Mouse (Mus musculus) liver, adult 2 months (tissue): Measurements from ENCODE around the gene Nasp. TPM values are rescaled to one million over a fixed set of nuclear protein-coding genes. Genes with fewer than 3 reads are reported as not detected.
"Not testable (repeated sequence)": the region's sequence is repeated elsewhere in the genome, so short reads cannot be mapped to it uniquely, and the experiment has no call there.

Experiments used
- DNase-seq: peaks from one replicate; pipeline ENCODE4 v3.0.0-alpha.2; 2011; ENCODE audit warnings: low read depth, low spot score; ENCODE audit errors: extremely low read depth
- H3K27ac ChIP-seq: fragments of 200-500 bp; replicated peaks from 2 replicates; pipeline ENCODE4 v1.5.1; 2012; ENCODE audit warnings: low read depth, mild to moderate bottlenecking, control low read depth, inconsistent platforms, low read length; ENCODE audit not compliant: insufficient read depth
- H3K27me3 ChIP-seq: fragments of 200-500 bp; 2 replicates; pipeline ENCODE4 v1.6.1; 2012; ENCODE audit warnings: mild to moderate bottlenecking, moderate library complexity, low read length, inconsistent platforms; ENCODE audit not compliant: control insufficient read depth, insufficient read depth
- H3K36me3 ChIP-seq: fragments of 200-500 bp; 2 replicates; pipeline ENCODE4 v1.6.1; 2012; ENCODE audit warnings: low read length, inconsistent platforms; ENCODE audit not compliant: control insufficient read depth, insufficient read depth
- H3K4me1 ChIP-seq: fragments of 200-500 bp; 2 replicates; pipeline ENCODE4 v1.6.1; 2011; ENCODE audit warnings: low read length; ENCODE audit not compliant: control insufficient read depth, insufficient read depth
- H3K4me3 ChIP-seq: fragments of 200-500 bp; 2 replicates; pipeline ENCODE4 v1.5.1; 2011; ENCODE audit warnings: low read depth, mild to moderate bottlenecking, control low read depth, low read length, moderate library complexity; ENCODE audit not compliant: insufficient read depth
- H3K79me2 ChIP-seq: fragments of 200-500 bp; 2 replicates; pipeline ENCODE4 v1.6.1; 2012; ENCODE audit warnings: inconsistent platforms, mild to moderate bottlenecking, low read length, moderate library complexity; ENCODE audit not compliant: control insufficient read depth, insufficient read depth
- H3K9ac ChIP-seq: fragments of 200-500 bp; 2 replicates; pipeline ENCODE4 v1.6.1; 2012; ENCODE audit warnings: low read depth, mild to moderate bottlenecking, control low read depth, inconsistent platforms, low read length
- CTCF ChIP-seq: fragments of 200-500 bp; IDR thresholded peaks from 2 replicates; pipeline ENCODE4 v1.5.1; 2011; ENCODE audit warnings: low read depth, low read length, control low read depth
- POLR2A ChIP-seq: fragments of 200-500 bp; IDR thresholded peaks from 2 replicates; pipeline ENCODE4 v1.6.1; 2011; ENCODE audit warnings: low read length, control low read depth; ENCODE audit not compliant: insufficient read depth; ENCODE audit errors: extremely low read depth
- WGBS: fragments of 180-500 bp; shearing (Covaris S2); methylation state at CpG from one replicate; pipeline ENCODE4 v1.1.7; 2018; 5-methylcytosine and 5-hydroxymethylcytosine counted together
- polyA plus RNA-seq: library from polyadenylated mRNA; depleted of rRNA; stranded (reverse); fragments of >200 nt; gene quantifications from 2 replicates; pipeline ENCODE4 v1.2.3, GENCODE M21; 2012; rRNA removed
- total RNA-seq: library from RNA; depleted of rRNA; stranded (reverse); fragments of >200 nt; gene quantifications from 2 replicates; pipeline ENCODE4 v1.2.3, GENCODE M21; 2014; rRNA removed

Gene Nasp
- total RNA-seq (11.1 and 12.4 TPM in 2 replicates), polyA plus RNA-seq (1.5 and 2.0 TPM in 2 replicates)

- DNase-seq, result peak; percentile 83
- Histone ChIP-seq H3K36me3 (no peaks in the 10 kb centered on the region), H3K9ac (peak within 1 kb of the TSS; percentile 95), H3K79me2 (peaks cover 10% of the 10 kb centered on the region; the same call in 1 of the 2 replicates), H3K4me1 (no peaks in the 10 kb centered on the region; the same call in 1 of the 2 replicates), H3K27ac (peak within 1 kb of the TSS; percentile 88), H3K4me3 (peak within 1 kb of the TSS; percentile 99), H3K27me3 (no peaks in the 10 kb centered on the region)
- TF ChIP-seq POLR2A (no peak), CTCF (no peak)
- WGBS, result 9% methylated on average over 23 of the region's 23 CpGs
Observed at GRCm38 (mm10) chr4:116627722-116628662, at the start of gene Nasp. TSS of gene Nasp (minus strand) at chr4:116627941.

GRCm38 (mm10) chr4:116676027-116676426, 48.3 kb upstream of the Nasp start:
- Histone ChIP-seq H3K36me3 (no peaks in the 10 kb centered on the region), H3K79me2 (no peaks in the 10 kb centered on the region), H3K4me1 (peaks cover 11% of the 10 kb centered on the region), H3K4me3 (no peak overlapping the region), H3K27ac (no peak overlapping the region), H3K9ac (no peak overlapping the region), H3K27me3 (no peaks in the 10 kb centered on the region)
- no peak for TF ChIP-seq CTCF
- DNase-seq, result no peak
- WGBS, result 69% methylated on average over 3 of the region's 3 CpGs

- H3K27me3 ChIP-seq, DNase-seq, H3K27ac ChIP-seq, H3K9ac ChIP-seq, H3K79me2 ChIP-seq, H3K4me3 ChIP-seq, H3K36me3 ChIP-seq: not testable (repeated sequence)
- H3K4me1 ChIP-seq, result peaks cover 11% of the 10 kb centered on the region
- WGBS, result 63% methylated on average over 6 of the region's 6 CpGs
Observed at GRCm38 (mm10) chr4:116674761-116675160, 47.0 kb upstream of the Nasp start.

GRCm38 (mm10) chr4:116672785-116673184, 45.0 kb upstream of the Nasp start:
- Histone ChIP-seq H3K9ac (no peak overlapping the region), H3K27ac (no peak overlapping the region), H3K36me3 (no peaks in the 10 kb centered on the region), H3K27me3 (no peaks in the 10 kb centered on the region), H3K4me3 (no peak overlapping the region), H3K4me1 (peaks cover 14% of the 10 kb centered on the region), H3K79me2 (no peaks in the 10 kb centered on the region)
- 8% methylated on average over 2 of the region's 2 CpGs for WGBS
- peak; percentile 91 for DNase-seq
- TF ChIP-seq CTCF (no peak), POLR2A (no peak)

GRCm38 (mm10) chr4:116669291-116669690, 41.5 kb upstream of the Nasp start:
- peaks cover 11% of the 10 kb centered on the region for H3K4me1 ChIP-seq
- no peaks in the 10 kb centered on the region for H3K27me3 ChIP-seq
- H3K9ac ChIP-seq, result no peak overlapping the region
- H3K4me3 ChIP-seq, result no peak overlapping the region
- WGBS, result 59% methylated on average over 2 of the region's 2 CpGs
- no peak for DNase-seq
- no peak overlapping the region for H3K27ac ChIP-seq
- no peaks in the 10 kb centered on the region for H3K36me3 ChIP-seq
- TF ChIP-seq POLR2A, result no peak
- TF ChIP-seq CTCF, result peak; percentile 36; the same call in 1 of the 2 replicates
- no peaks in the 10 kb centered on the region for H3K79me2 ChIP-seq

- no peaks in the 10 kb centered on the region for H3K36me3 ChIP-seq
- H3K79me2 ChIP-seq, result no peaks in the 10 kb centered on the region
- H3K27me3 ChIP-seq, result no peaks in the 10 kb centered on the region
- H3K4me1 ChIP-seq, result peaks cover 6% of the 10 kb centered on the region; the same call in 1 of the 2 replicates
- TF ChIP-seq CTCF (no peak), POLR2A (no peak)
- H3K9ac ChIP-seq, result peak overlapping the region; percentile 43; the same call in 1 of the 2 replicates
- no peak overlapping the region for H3K4me3 ChIP-seq
- 0 out of 2 replicates have a peak overlapping the region, but pooled peaks have one; percentile 25 for H3K27ac ChIP-seq
- 50% methylated on average over 3 of the region's 3 CpGs for WGBS
- DNase-seq, result peak; percentile 39
Observed at GRCm38 (mm10) chr4:116668145-116668544, 40.4 kb upstream of the Nasp start.
